Mouse (Mus musculus): ENCODE measurements at regions not wholly inside any gene's neighbourhood (a gene's known extent, or its start where the extent isn't known, plus 50 kb on each side); places are given as distances from the start of the nearest gene placed in this dataset.

GRCm38 (mm10) chrX:115093063-115093579, 185.7 kb downstream of the Ube2dnl2 start:
- H3K36me3 ChIP-seq (ENCODE audit: control insufficient read depth, insufficient read depth, low read length), result no peaks in the 10 kb centered on the region
- H3K27ac ChIP-seq (replicated peaks), result no peak overlapping the region
- H3K4me3 ChIP-seq (ENCODE audit: low read depth, low read length), result no peak overlapping the region
- ATAC-seq (ENCODE audit: low FRiP score, low TSS enrichment) (no peak), DNase-seq (ENCODE audit: low spot score) (no peak)
- no peaks in the 10 kb centered on the region for H3K9me3 ChIP-seq (ENCODE audit: control insufficient read depth, low read length)
- no peaks in the 10 kb centered on the region for H3K27me3 ChIP-seq (ENCODE audit: control insufficient read depth, insufficient read depth, low read length)
- H3K4me2 ChIP-seq (replicated peaks; ENCODE audit: low read depth), result no peak overlapping the region
- H3K4me1 ChIP-seq (replicated peaks; ENCODE audit: control insufficient read depth, insufficient read depth), result no peaks in the 10 kb centered on the region
- TF ChIP-seq CTCF (IDR thresholded peaks at IDR 0.05; ENCODE audit: low read depth), result no peak
- TF ChIP-seq EP300 (optimal IDR thresholded peaks at IDR 0.05), result no peak
- H3K9ac ChIP-seq (ENCODE audit: low read length), result no peak overlapping the region
- 64% methylated on average over 1 of the region's 1 CpGs for WGBS
